Mouse (Mus musculus) frontal cortex, postnatal 25 days (tissue): ENCODE data around the gene Sh3bp5.
"Not testable (repeated sequence)": the region's sequence is repeated elsewhere in the genome, so short reads cannot be mapped to it uniquely, and the experiment has no call there.

ENCODE experiments used
- DNase-seq, 2 experiments: peaks; one replicate each; pipeline ENCODE4 v3.0.0; 2022; ENCODE audit warnings: low spot score in 2 of 2

Sh3bp5 gene

GRCm38 (mm10) chr14:31435930-31436693 is at the start of gene Sh3bp5:
Sh3bp5 (minus strand) TSS chr14:31436078.
- peak; percentile 89 to 92 for DNase-seq

GRCm38 (mm10) chr14:31482417-31482816 is 46.5 kb upstream of the Sh3bp5 start:
- DNase-seq = no peak

- no peak for DNase-seq
Observed at GRCm38 (mm10) chr14:31473297-31473696, 37.4 kb upstream of the Sh3bp5 start.

GRCm38 (mm10) chr14:31472451-31473061 is 36.7 kb upstream of the Sh3bp5 start:
- peak; percentile 23 to 53 for DNase-seq

GRCm38 (mm10) chr14:31469711-31470110 is 33.8 kb upstream of the Sh3bp5 start:
- no peak for DNase-seq

- no peak for DNase-seq
Observed at GRCm38 (mm10) chr14:31464176-31464575, 28.3 kb upstream of the Sh3bp5 start.

GRCm38 (mm10) chr14:31462886-31463285 is 27.0 kb upstream of the Sh3bp5 start:
- no peak for DNase-seq

GRCm38 (mm10) chr14:31462226-31462625 is 26.3 kb upstream of the Sh3bp5 start:
- not testable (repeated sequence) for DNase-seq

GRCm38 (mm10) chr14:31458006-31458405 is 22.1 kb upstream of the Sh3bp5 start:
- DNase-seq = no peak

GRCm38 (mm10) chr14:31456064-31456721 is 20.3 kb upstream of the Sh3bp5 start:
- DNase-seq = no peak

GRCm38 (mm10) chr14:31454849-31455566 is 19.1 kb upstream of the Sh3bp5 start:
- DNase-seq = no peak

- DNase-seq = not testable (repeated sequence)
Observed at GRCm38 (mm10) chr14:31453946-31454345, 18.1 kb upstream of the Sh3bp5 start.

GRCm38 (mm10) chr14:31448994-31449393 is 13.1 kb upstream of the Sh3bp5 start:
- DNase-seq = no peak

GRCm38 (mm10) chr14:31443616-31444015 is 7.7 kb upstream of the Sh3bp5 start:
- no peak for DNase-seq

GRCm38 (mm10) chr14:31440725-31441124 is 4.8 kb upstream of the Sh3bp5 start:
- no peak for DNase-seq

GRCm38 (mm10) chr14:31440230-31440629 is 4.4 kb upstream of the Sh3bp5 start:
- DNase-seq = no peak

- DNase-seq = no peak
Observed at GRCm38 (mm10) chr14:31439279-31439678, 3.4 kb upstream of the Sh3bp5 start.

GRCm38 (mm10) chr14:31437826-31438529 is 2.1 kb upstream of the Sh3bp5 start:
- DNase-seq = no peak

- DNase-seq = peak; percentile 35 to 41
Observed at GRCm38 (mm10) chr14:31435018-31435915, 611 bp downstream of the Sh3bp5 start.

GRCm38 (mm10) chr14:31434426-31434825 is 1.5 kb downstream of the Sh3bp5 start:
- DNase-seq = no peak
